Comparison of ENCODE assay signal across 25 mouse cellular contexts in genomic region chrX:93650738-93651137, GRCm38 (mm10).
"Had no signal": no experiment of that assay in that cellular context is flagged by ENCODE, and none has a peak within 500 bp of the region (broad histone marks: within the 10 kb centered on the region; RNA-seq: fewer than 3 reads in every experiment).

No protein-coding gene starts in this region.

- H3K27me3 ChIP-seq: embryonic facial prominence, embryonic 12.5 days; embryonic facial prominence, embryonic 15.5 days; forebrain, embryonic 12.5 days; forebrain, embryonic 13.5 days; forebrain, embryonic 15.5 days had no signal

- H3K4me3 ChIP-seq: embryonic facial prominence, embryonic 10.5 days; embryonic facial prominence, embryonic 12.5 days; embryonic facial prominence, embryonic 13.5 days; embryonic facial prominence, embryonic 15.5 days; erythroblast, embryonic 14.5 days; forebrain, embryonic 10.5 days; forebrain, embryonic 12.5 days; forebrain, embryonic 13.5 days; forebrain, embryonic 15.5 days; gastrocnemius, adult 2 months; heart, adult 2 months had no signal

- H3K4me1 ChIP-seq: embryonic facial prominence, embryonic 10.5 days; embryonic facial prominence, embryonic 12.5 days; embryonic facial prominence, embryonic 13.5 days; embryonic facial prominence, embryonic 15.5 days; forebrain, embryonic 13.5 days; forebrain, embryonic 15.5 days had no signal

- DNase-seq: cerebellum, adult 9-10 months; cerebellum, adult 9-11 months; cerebellum, postnatal 10 days; cerebellum, postnatal 14 days; cerebellum, postnatal 25 days; cerebellum, postnatal 36 days; embryo, embryonic 11 days; forebrain, postnatal 0 days; gastrocnemius, adult 2 months; gastrocnemius, postnatal 10 days; gastrocnemius, postnatal 14 days; gastrocnemius, postnatal 25 days; gastrocnemius, postnatal 36 days; heart, adult 11 months; heart, adult 18-20 months; heart, adult 2 months had no signal

- H3K36me3 ChIP-seq: embryonic facial prominence, embryonic 10.5 days; embryonic facial prominence, embryonic 12.5 days; embryonic facial prominence, embryonic 13.5 days; embryonic facial prominence, embryonic 15.5 days; forebrain, embryonic 10.5 days; forebrain, embryonic 12.5 days; forebrain, embryonic 15.5 days had no signal

- H3K9ac ChIP-seq: embryonic facial prominence, embryonic 12.5 days; embryonic facial prominence, embryonic 13.5 days; embryonic facial prominence, embryonic 15.5 days; forebrain, embryonic 12.5 days; forebrain, embryonic 13.5 days; forebrain, embryonic 15.5 days; forebrain, postnatal 0 days had no signal

- H3K27ac ChIP-seq: embryonic facial prominence, embryonic 10.5 days; embryonic facial prominence, embryonic 12.5 days; embryonic facial prominence, embryonic 13.5 days; embryonic facial prominence, embryonic 15.5 days; forebrain, embryonic 10.5 days; forebrain, embryonic 12.5 days; forebrain, embryonic 13.5 days; forebrain, embryonic 15.5 days; gastrocnemius, adult 2 months; heart, adult 2 months had no signal

- H3K9me3 ChIP-seq: embryonic facial prominence, embryonic 10.5 days; embryonic facial prominence, embryonic 12.5 days; embryonic facial prominence, embryonic 13.5 days; embryonic facial prominence, embryonic 15.5 days; forebrain, embryonic 10.5 days; forebrain, embryonic 12.5 days; forebrain, embryonic 13.5 days; forebrain, embryonic 15.5 days had no signal
